Mouse (Mus musculus) heart, adult 10 weeks (tissue): ENCODE data around the gene 3110018I06Rik. TPM values are rescaled to one million over a fixed set of nuclear protein-coding genes. Genes with fewer than 3 reads are reported as not detected.

Source experiments
- polyA plus RNA-seq: library from polyadenylated mRNA; stranded (reverse); fragments of 350-450 nt; fragmentation: Illumina TruSeq; extraction: RNeasy Lipid Tissue Mini Kit (QIAGEN cat#74804); gene quantifications from one replicate; pipeline ENCODE4 v1.2.3, GENCODE M21; 2014; ENCODE audit warnings: low read depth, low replicate concordance

3110018I06Rik gene
- not detected for polyA plus RNA-seq

DNA sequence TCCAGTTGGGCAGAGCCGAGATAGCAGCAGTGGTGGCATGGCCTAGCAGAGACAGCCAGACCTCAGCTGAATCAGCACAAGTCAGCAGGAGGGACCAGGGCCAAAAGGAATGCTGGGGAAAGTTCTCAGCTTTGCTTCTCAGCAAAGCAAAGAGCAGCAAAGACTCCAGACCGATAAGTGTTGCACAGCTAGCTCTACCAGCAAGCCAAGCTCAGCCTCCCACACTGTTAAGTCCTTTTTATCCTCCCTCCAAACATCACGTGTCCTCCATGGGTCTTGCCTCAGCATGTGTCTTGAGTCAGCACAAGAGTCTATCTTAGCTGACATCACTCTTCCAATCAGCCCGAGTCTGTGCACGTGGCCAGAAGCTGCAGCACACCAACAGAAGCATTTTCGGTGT is at the start of gene 3110018I06Rik:
Gene 3110018I06Rik, plus strand, starts transcription at position 262 of the 400 bp plus-strand sequence.

